21 mouse cellular contexts compared by ENCODE assay signal in genomic region chr1:189913093-189913760, GRCm38 (mm10). TPM values are rescaled to one million over a fixed set of nuclear protein-coding genes. Genes with fewer than 3 reads are reported as not detected.
DNase-seq lines count a peak whose midpoint lies in the region; ATAC-seq and TF ChIP-seq lines count a peak whose summit lies in the region.
"Had no signal": no experiment of that assay in that cellular context is flagged by ENCODE, and none has a peak within 500 bp of the region (broad histone marks: within the 10 kb centered on the region; RNA-seq: fewer than 3 reads in every experiment).

No protein-coding gene starts in this region.

- DNase-seq in gastrocnemius, adult 8-10 months (ENCODE audit: low spot score in 2 of 2), result peak; percentile 25 to 49
- no peak for DNase-seq in gastrocnemius, postnatal 36 days
- no peak for DNase-seq in heart, postnatal 0 days (ENCODE audit: low spot score)
- DNase-seq in heart, adult 8-10 months (ENCODE audit: low spot score), result no peak
- DNase-seq in stomach, postnatal 0 days (ENCODE audit: low spot score), result no peak
- DNase-seq in frontal cortex, postnatal 36 days (ENCODE audit: low spot score in 2 of 2), result no peak
- DNase-seq: adrenal gland, postnatal 14 days; B cell, adult 2 months; cerebellum, adult 8-10 months; heart, adult 18-20 months; heart, postnatal 4 days; kidney, adult 8-10 months; kidney, postnatal 10 days; thymus, postnatal 14 days had no signal

- no peak overlapping the region for H3K4me3 ChIP-seq in heart, postnatal 0 days (ENCODE audit: low read depth, low read length)
- H3K4me3 ChIP-seq in stomach, embryonic 14.5 days (ENCODE audit: low read depth, low read length), result no peak overlapping the region
- H3K4me3 ChIP-seq in stomach, postnatal 0 days (ENCODE audit: low read depth, low read length), result no peak overlapping the region
- H3K4me3 ChIP-seq in limb, embryonic 12.5 days (replicated peaks), result no peak overlapping the region
- H3K4me3 ChIP-seq: forebrain, embryonic 13.5 days; intestine, embryonic 15.5 days; left cerebral cortex, adult 2 months had no signal

- WGBS in heart, postnatal 0 days, result 76% methylated on average over 21 of the region's 21 CpGs
- 83% methylated on average over 21 of the region's 21 CpGs for WGBS in stomach, embryonic 14.5 days
- 74% methylated on average over 21 of the region's 21 CpGs for WGBS in stomach, postnatal 0 days
- 83% methylated on average over 21 of the region's 21 CpGs for WGBS in limb, embryonic 12.5 days

- TF ChIP-seq EP300 in heart, postnatal 0 days (IDR thresholded peaks at IDR 0.05; ENCODE audit: low read depth), result no peak
- no peak for TF ChIP-seq EP300 in stomach, postnatal 0 days (optimal IDR thresholded peaks at IDR 0.05)

- no peaks in the 10 kb centered on the region for H3K9me3 ChIP-seq in heart, postnatal 0 days (replicated peaks; ENCODE audit: control insufficient read depth, low read length)
- H3K9me3 ChIP-seq in stomach, embryonic 14.5 days (ENCODE audit: control insufficient read depth, low read depth, low read length), result no peaks in the 10 kb centered on the region
- H3K9me3 ChIP-seq in stomach, postnatal 0 days (ENCODE audit: control insufficient read depth, low read length), result no peaks in the 10 kb centered on the region
- H3K9me3 ChIP-seq in limb, embryonic 12.5 days, result no peaks in the 10 kb centered on the region
- H3K9me3 ChIP-seq: forebrain, embryonic 13.5 days; intestine, embryonic 15.5 days had no signal

- no peak for TF ChIP-seq CTCF in heart, postnatal 0 days (IDR thresholded peaks at IDR 0.05; ENCODE audit: low read depth)
- no peak for TF ChIP-seq CTCF in stomach, postnatal 0 days (IDR thresholded peaks at IDR 0.05; ENCODE audit: low read depth)

- peaks cover 44% of the 10 kb centered on the region for H3K4me1 ChIP-seq in heart, postnatal 0 days (ENCODE audit: control insufficient read depth, insufficient read depth)
- H3K4me1 ChIP-seq in stomach, embryonic 14.5 days (ENCODE audit: control insufficient read depth, insufficient read depth, low read length), result peaks cover 8% of the 10 kb centered on the region
- 0 out of 2 replicates have a peak, but pooled peaks cover 3% of the 10 kb centered on the region for H3K4me1 ChIP-seq in stomach, postnatal 0 days (replicated peaks; ENCODE audit: control insufficient read depth, insufficient read depth)
- peaks cover 47% of the 10 kb centered on the region for H3K4me1 ChIP-seq in limb, embryonic 12.5 days (replicated peaks)

- intact Hi-C loops in gastrocnemius, postnatal 36 days (cut with DNase I), result no loop called here

- H3K27ac ChIP-seq in heart, postnatal 0 days (ENCODE audit: low read depth), result 0 out of 2 replicates have a peak overlapping the region, but pooled peaks have one; percentile 26
- no peak overlapping the region for H3K27ac ChIP-seq in stomach, embryonic 14.5 days (ENCODE audit: low read length)
- H3K27ac ChIP-seq in stomach, postnatal 0 days (replicated peaks), result no peak overlapping the region
- H3K27ac ChIP-seq in limb, embryonic 12.5 days, result peak overlapping the region; percentile 59; the same call in 1 of the 2 replicates
- H3K27ac ChIP-seq: forebrain, embryonic 13.5 days; intestine, embryonic 15.5 days; left cerebral cortex, adult 2 months had no signal

- no peak overlapping the region for H3K4me2 ChIP-seq in heart, postnatal 0 days (ENCODE audit: low read depth, low read length)
- H3K4me2 ChIP-seq in stomach, embryonic 14.5 days (replicated peaks; ENCODE audit: low read depth, low read length), result no peak overlapping the region
- no peak overlapping the region for H3K4me2 ChIP-seq in stomach, postnatal 0 days (replicated peaks; ENCODE audit: low read depth)
- no peak overlapping the region for H3K4me2 ChIP-seq in limb, embryonic 12.5 days
- H3K4me2 ChIP-seq: forebrain, embryonic 13.5 days; intestine, embryonic 15.5 days had no signal

- no peaks in the 10 kb centered on the region for H3K27me3 ChIP-seq in heart, postnatal 0 days (ENCODE audit: control insufficient read depth, insufficient read depth, low read length)
- H3K27me3 ChIP-seq in stomach, embryonic 14.5 days (ENCODE audit: control insufficient read depth, insufficient read depth, low read length), result no peaks in the 10 kb centered on the region
- H3K27me3 ChIP-seq in stomach, postnatal 0 days (ENCODE audit: control insufficient read depth, insufficient read depth, low read length), result no peaks in the 10 kb centered on the region
- no peaks in the 10 kb centered on the region for H3K27me3 ChIP-seq in limb, embryonic 12.5 days
- H3K27me3 ChIP-seq: CH12.LX; intestine, embryonic 15.5 days had no signal

- peaks cover 6% of the 10 kb centered on the region for H3K36me3 ChIP-seq in heart, postnatal 0 days (replicated peaks; ENCODE audit: control insufficient read depth, insufficient read depth, low read length)
- peaks cover 4% of the 10 kb centered on the region for H3K36me3 ChIP-seq in stomach, embryonic 14.5 days (ENCODE audit: control insufficient read depth, insufficient read depth, low read length)
- no peaks in the 10 kb centered on the region for H3K36me3 ChIP-seq in stomach, postnatal 0 days (ENCODE audit: control insufficient read depth, insufficient read depth, low read length)
- H3K36me3 ChIP-seq in limb, embryonic 12.5 days, result peaks cover 12% of the 10 kb centered on the region; the same call in 1 of the 2 replicates

- no peak overlapping the region for H3K9ac ChIP-seq in heart, postnatal 0 days (replicated peaks; ENCODE audit: low read depth, low read length)
- H3K9ac ChIP-seq in stomach, embryonic 14.5 days (replicated peaks; ENCODE audit: low read depth, low read length), result 0 out of 2 replicates have a peak overlapping the region, but pooled peaks have one; percentile 0
- no peak overlapping the region for H3K9ac ChIP-seq in stomach, postnatal 0 days (ENCODE audit: low read length)
- no peak overlapping the region for H3K9ac ChIP-seq in limb, embryonic 12.5 days (replicated peaks)
- H3K9ac ChIP-seq: forebrain, embryonic 13.5 days; intestine, embryonic 15.5 days had no signal

- ATAC-seq in heart, postnatal 0 days (ENCODE audit: insufficient read depth, low read depth), result no peak
- ATAC-seq in stomach, embryonic 14.5 days (ENCODE audit: insufficient number of reproducible peaks, insufficient read depth, low FRiP score, low read depth), result no peak
- no peak for ATAC-seq in stomach, postnatal 0 days (ENCODE audit: low FRiP score, low TSS enrichment)
- no peak for ATAC-seq in limb, embryonic 12.5 days (ENCODE audit: insufficient number of reproducible peaks, insufficient read depth, low FRiP score, low TSS enrichment, low read depth)
- ATAC-seq: forebrain, embryonic 13.5 days; hindbrain, embryonic 16.5 days; intestine, embryonic 15.5 days had no signal

RNA-seq across cellular contexts. Expression of gene Smyd2, which starts 8.9 kb away (rescaled TPM):
- 100 to 1,000 TPM; 322 to 345 (median 328) TPM for total RNA-seq in gastrocnemius, adult 8-10 months (2022)
- 100 to 1,000 TPM; 276 to 290 TPM for total RNA-seq in gastrocnemius, postnatal 36 days (2021)
- total RNA-seq in heart, postnatal 0 days (2014; rRNA removed; ENCODE audit: low replicate concordance), result 218 and 234 TPM in 2 replicates
- 219 and 239 TPM in 2 replicates for polyA plus RNA-seq in heart, postnatal 0 days (2015; fragmentation: Nextera tagmentation; extraction: Ambion mirVana)
- total RNA-seq in heart, adult 8-10 months (2022), result 100 to 1,000 TPM in 2 of 4 experiments, 10 to 100 TPM in 2; 83.0 to 114 (median 106) TPM
- 96.4 and 105 TPM in 2 replicates for polyA plus RNA-seq in stomach, embryonic 14.5 days (2014; fragmentation: Nextera tagmentation; extraction: Ambion mirVana)
- polyA plus RNA-seq in stomach, postnatal 0 days (2015; fragmentation: Nextera tagmentation; extraction: Ambion mirVana), result 59.0 and 61.7 TPM in 2 replicates
- 74.3 and 82.8 TPM in 2 replicates for polyA plus RNA-seq in limb, embryonic 12.5 days (2016; fragmentation: Nextera tagmentation; extraction: Ambion mirVana)

Comparison
In these comparisons a context has a peak if more than half of its experiments do, and no peak if none do; other contexts are left out.
1. DNase-seq: peak in gastrocnemius, adult 8-10 months (2 of 2); none in gastrocnemius, postnatal 36 days (0 of 2), heart, postnatal 0 days (single experiment), heart, adult 8-10 months (single experiment), stomach, postnatal 0 days (single experiment) and frontal cortex, postnatal 36 days (0 of 2).
2. H3K27ac ChIP-seq: peak in heart, postnatal 0 days (single experiment) and limb, embryonic 12.5 days (single experiment); none in stomach, embryonic 14.5 days (single experiment) and stomach, postnatal 0 days (single experiment).